Mouse (Mus musculus): Measurements from ENCODE around the gene Trpc3. TPM values are rescaled to one million over a fixed set of nuclear protein-coding genes. Genes with fewer than 3 reads are reported as not detected.

The Trpc3 gene
- polyA plus RNA-seq (2014; fragmentation: Illumina TruSeq; extraction: RNeasy Lipid Tissue Mini Kit (QIAGEN cat#74804); ENCODE audit: low read depth, low replicate concordance) = 8.3 TPM

GRCm38 (mm10) chr3:36689392-36690291, at the start of gene Trpc3:
Trpc3 (minus strand) TSS chr3:36690167.

GRCm38 (mm10) chr3:36613202-36613907, 76.6 kb downstream of the Trpc3 start, which contains the start of gene Bbs7:
Bbs7 (minus strand) TSS chr3:36613477.

DNA sequence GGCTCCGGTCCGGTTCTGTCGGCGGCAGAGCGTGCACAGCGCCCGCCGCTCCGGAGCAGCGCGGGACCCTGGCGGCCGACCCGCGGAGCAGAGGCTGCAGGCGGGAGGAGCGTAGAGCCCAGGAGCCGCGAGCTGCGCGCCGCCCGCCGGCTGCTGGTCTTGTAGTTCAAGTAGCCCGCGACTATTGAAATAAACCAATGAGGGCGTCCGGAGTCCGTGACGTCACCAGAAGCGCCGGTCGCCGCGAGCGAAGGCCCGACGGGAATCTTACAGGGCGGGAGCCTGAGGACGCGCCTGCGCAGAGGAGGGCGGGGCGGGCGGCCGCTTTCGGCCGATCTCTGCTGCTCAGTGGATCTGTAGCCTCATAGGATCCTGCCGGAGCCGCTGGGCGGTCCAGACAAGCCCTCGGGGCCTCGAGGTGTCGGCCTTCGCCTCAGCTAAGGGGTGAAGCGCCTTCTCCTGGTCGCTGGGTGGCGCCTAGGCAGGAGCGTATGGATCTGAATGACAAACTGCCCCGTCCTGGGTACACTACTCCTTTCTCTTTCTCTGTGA, 118.1 kb downstream of the Trpc3 start, which contains the start of gene Ccna2:
Gene Ccna2 (minus strand): TSS at position 324 of the 552 bp plus-strand sequence.

Other genes starting within 250 kb of the Trpc3 start
- gene Anxa5, start 214.3 kb downstream of the Trpc3 start, polyA plus RNA-seq (2014; fragmentation: Illumina TruSeq; extraction: RNeasy Lipid Tissue Mini Kit (QIAGEN cat#74804); ENCODE audit: low read depth, low replicate concordance) = 105 TPM
- not detected for gene 1810062G17Rik, start 214.2 kb downstream of the Trpc3 start, polyA plus RNA-seq (2014; fragmentation: Illumina TruSeq; extraction: RNeasy Lipid Tissue Mini Kit (QIAGEN cat#74804); ENCODE audit: low read depth, low replicate concordance)
- gene Gm11549, start 168.4 kb downstream of the Trpc3 start, polyA plus RNA-seq (2014; fragmentation: Illumina TruSeq; extraction: RNeasy Lipid Tissue Mini Kit (QIAGEN cat#74804); ENCODE audit: low read depth, low replicate concordance) = 0.35 TPM
- gene Exosc9, start 137.6 kb downstream of the Trpc3 start, polyA plus RNA-seq (2014; fragmentation: Illumina TruSeq; extraction: RNeasy Lipid Tissue Mini Kit (QIAGEN cat#74804); ENCODE audit: low read depth, low replicate concordance) = 105 TPM
- 82.4 TPM for gene Ccna2, start 118.0 kb downstream of the Trpc3 start, polyA plus RNA-seq (2014; fragmentation: Illumina TruSeq; extraction: RNeasy Lipid Tissue Mini Kit (QIAGEN cat#74804); ENCODE audit: low read depth, low replicate concordance)
- gene Bbs7, start 76.7 kb downstream of the Trpc3 start, polyA plus RNA-seq (2014; fragmentation: Illumina TruSeq; extraction: RNeasy Lipid Tissue Mini Kit (QIAGEN cat#74804); ENCODE audit: low read depth, low replicate concordance) = 14.7 TPM
- 99.0 TPM for gene 4932438A13Rik, start 172.9 kb upstream of the Trpc3 start, polyA plus RNA-seq (2014; fragmentation: Illumina TruSeq; extraction: RNeasy Lipid Tissue Mini Kit (QIAGEN cat#74804); ENCODE audit: low read depth, low replicate concordance)